Mouse (Mus musculus) stomach, postnatal 0 days (tissue): ENCODE measurements around the gene Nwd2.

ENCODE experiments used
- CTCF ChIP-seq: IDR thresholded peaks from 2 replicates; pipeline ENCODE4 v1.5.1; 2016; ENCODE audit warnings: antibody characterized with exemption, low read depth, mild to moderate bottlenecking, moderate library complexity
- EP300 ChIP-seq: optimal IDR thresholded peaks from 2 replicates; pipeline ENCODE3; 2016; ENCODE audit warnings: antibody characterized with exemption

DNA sequence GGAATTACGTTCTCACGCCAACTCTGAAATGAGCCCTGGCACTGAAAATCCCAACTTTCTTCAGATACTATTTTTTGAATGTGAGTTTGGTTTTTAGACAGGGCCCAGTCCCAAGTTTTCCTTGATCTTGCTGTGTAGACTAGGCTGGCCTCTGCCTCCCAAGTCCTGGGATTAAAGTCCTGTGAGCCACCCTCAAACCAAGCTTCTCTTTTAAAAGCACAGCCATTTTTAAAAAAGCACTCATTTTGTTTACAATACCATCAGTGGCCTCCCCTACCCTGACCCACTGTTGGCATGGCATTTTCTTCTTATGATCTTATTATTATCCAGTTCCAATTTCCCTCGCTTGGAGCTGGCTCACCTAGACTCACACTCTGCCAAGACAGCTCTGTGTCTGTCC lies 185.5 kb downstream of the Nwd2 start:
- TF ChIP-seq CTCF: no peak
- TF ChIP-seq EP300: no peak
